Mouse (Mus musculus): ENCODE measurements around the gene Ube2n.

DNA sequence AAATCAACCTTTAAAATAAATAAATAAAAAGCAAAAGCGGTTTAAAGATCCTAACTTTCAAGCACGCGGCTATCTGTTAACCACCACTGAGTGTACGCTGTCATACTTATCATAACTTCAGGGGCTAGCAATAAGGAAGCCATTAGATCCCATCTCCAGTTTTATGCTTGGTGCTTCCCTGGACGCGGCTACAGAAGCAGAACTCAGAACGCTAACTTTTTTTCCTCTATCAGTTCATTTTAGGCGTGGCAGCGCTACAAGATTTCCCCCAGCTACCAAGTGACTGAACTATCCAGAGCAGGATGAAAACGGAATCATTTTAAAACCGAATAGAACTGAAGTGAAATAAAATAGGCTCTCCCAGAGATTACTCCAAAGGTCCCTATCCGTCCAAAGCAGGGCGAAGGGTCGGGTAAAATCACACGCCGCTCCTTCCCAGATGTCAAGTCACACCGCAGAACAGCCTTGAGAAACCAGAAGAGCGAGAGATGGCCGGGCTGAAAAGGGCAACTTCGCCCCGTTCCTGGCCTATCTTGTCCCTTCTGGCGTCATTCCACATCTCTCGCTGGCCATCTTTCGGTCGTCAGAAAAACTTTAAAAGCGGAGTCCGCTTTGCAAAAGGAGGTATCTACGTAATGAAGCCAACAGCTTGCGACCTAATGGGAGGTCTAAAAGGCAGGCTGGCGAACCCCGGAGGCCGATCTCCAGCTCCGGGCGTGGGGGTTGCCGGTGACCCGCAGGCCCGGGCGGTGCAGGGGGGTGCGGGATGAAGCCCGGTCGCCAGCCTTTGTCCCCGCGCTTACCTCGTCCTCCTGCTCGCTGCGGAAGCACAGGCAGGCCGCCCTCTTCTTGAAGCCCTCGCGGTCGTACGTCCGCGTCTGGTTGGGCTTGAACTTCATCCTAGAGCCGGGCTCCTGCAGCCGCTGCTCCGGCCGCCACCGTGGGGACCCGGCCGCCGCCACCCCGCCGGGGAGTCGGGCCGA is 48.2 kb downstream of the Ube2n start:
- no peak for TF ChIP-seq CTCF (IDR thresholded peaks at IDR 0.05)
- TF ChIP-seq EP300 (IDR thresholded peaks at IDR 0.05) = no peak

Measured in lung, postnatal 0 days (tissue).